8 mouse cellular contexts compared by ENCODE assay signal in genomic region chr4:154393196-154394122, GRCm38 (mm10). TPM values are rescaled to one million over a fixed set of nuclear protein-coding genes. Genes with fewer than 3 reads are reported as not detected.
A peak's percentile ranks its signal among the peaks of the same experiment; 100 is the strongest.
DNase-seq lines count a peak whose midpoint lies in the region; ATAC-seq lines count a peak whose summit lies in the region.

No protein-coding gene starts in this region.

- peaks cover 69% of the 10 kb centered on the region for H3K27me3 ChIP-seq in heart, embryonic 10.5 days (ENCODE audit: insufficient read depth, poor library complexity, severe bottlenecking)

- ATAC-seq in granulocyte monocyte progenitor cell, adult 5-6 weeks (replicated peaks; ENCODE audit: poor library complexity, severe bottlenecking), result no peak

- no peaks in the 10 kb centered on the region for H3K9me3 ChIP-seq in heart, embryonic 10.5 days

- no peak overlapping the region for H3K4me3 ChIP-seq in heart, embryonic 10.5 days

- DNase-seq in layer of hippocampus, adult 11-12 months (ENCODE audit: low spot score), result peak; percentile 38
- no peak for DNase-seq in layer of hippocampus, adult 9-10 months (ENCODE audit: low spot score)
- DNase-seq in cerebellum, postnatal 10 days, result peak; percentile 73
- DNase-seq in heart, embryonic 10.5 days (ENCODE audit: low spot score), result peak; percentile 95
- DNase-seq in layer of hippocampus, postnatal 25 days (ENCODE audit: extremely low spot score in 1 of 2, low spot score in 1 of 2), result peak; percentile 39 to 68
- peak; percentile 64 for DNase-seq in lung, postnatal 36 days
- no peak for DNase-seq in thymus, adult 18-20 months

- no peaks in the 10 kb centered on the region for H3K36me3 ChIP-seq in heart, embryonic 10.5 days

- peak overlapping the region; percentile 87 for H3K27ac ChIP-seq in heart, embryonic 10.5 days

- 2% methylated on average over 18 of the region's 18 CpGs for WGBS in heart, embryonic 10.5 days

- peaks cover 69% of the 10 kb centered on the region for H3K4me1 ChIP-seq in heart, embryonic 10.5 days

RNA-seq across cellular contexts. Expression of gene B230104I21Rik, which starts 57.5 kb away (rescaled TPM):
- polyA plus RNA-seq in heart, embryonic 10.5 days (2016; fragmentation: Nextera tagmentation; extraction: Ambion mirVana), result not detected in 2 replicates
- total RNA-seq in layer of hippocampus, postnatal 25 days (2021), result 1 to 10 TPM in 1 of 2 experiments, under 1 TPM in 1; 0.32 to 1.0 TPM
- total RNA-seq in granulocyte monocyte progenitor cell, adult 5-6 weeks (2014; fragmentation: Nextera tagmentation), result not detected in 2 replicates
- not detected in 2 replicates for total RNA-seq in granulocyte monocyte progenitor cell, adult 5-6 weeks (2017)

Comparison
In these comparisons a context has a peak if more than half of its experiments do, and no peak if none do; other contexts are left out.
1. DNase-seq: peak in layer of hippocampus, adult 11-12 months (single experiment), cerebellum, postnatal 10 days (2 of 2), heart, embryonic 10.5 days (single experiment), layer of hippocampus, postnatal 25 days (2 of 2) and lung, postnatal 36 days (single experiment); none in layer of hippocampus, adult 9-10 months (single experiment) and thymus, adult 18-20 months (0 of 2).